Mouse (Mus musculus): Measurements from ENCODE around the gene Defb10.
"Not testable (repeated sequence)": the region's sequence is repeated elsewhere in the genome, so short reads cannot be mapped to it uniquely, and the experiment has no call there.

DNA sequence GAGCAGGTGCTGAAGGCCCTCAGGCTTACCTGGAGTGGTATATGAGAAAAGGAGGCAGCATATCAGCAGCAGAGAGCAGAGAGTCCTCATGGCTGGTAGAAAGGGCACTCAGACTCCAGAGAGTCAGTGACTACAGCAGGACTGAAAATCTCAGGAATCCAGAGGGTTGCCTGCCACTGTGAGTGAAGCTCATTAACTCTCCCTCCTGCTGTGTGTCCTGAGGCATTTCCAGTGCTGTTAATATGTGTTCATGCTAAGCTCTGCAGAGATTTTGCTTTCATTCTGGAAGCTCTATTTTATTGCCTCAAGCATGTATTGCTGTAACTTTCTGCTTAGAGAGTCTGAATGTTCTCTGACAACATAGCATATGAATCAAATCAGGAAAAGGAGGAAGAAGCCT, 47.6 kb downstream of the Defb10 start, which contains the start of gene Defb11:
- TF ChIP-seq ZC3H11A (IDR thresholded peaks at IDR 0.05; ENCODE audit: low read depth, low read length); CTCF (IDR thresholded peaks at IDR 0.05 in 2 of 3, conservative IDR thresholded peaks at IDR 0.05 in 1 of 3; ENCODE audit: control insufficient read depth in 1 of 3, insufficient read depth in 1 of 3, low read depth in 2 of 3, low read length in 3 of 3, poor library complexity in 1 of 3, severe bottlenecking in 1 of 3); E2F4 (IDR thresholded peaks at IDR 0.05; ENCODE audit: borderline replicate concordance, low read depth, low read length); POLR2A (IDR thresholded peaks at IDR 0.05; ENCODE audit: control insufficient read depth in 1 of 2, insufficient read depth in 1 of 2, low read depth in 1 of 2, low read length in 2 of 2, poor library complexity in 1 of 2); RCOR1 (IDR thresholded peaks at IDR 0.05; ENCODE audit: low read depth, low read length): not testable (repeated sequence)

Measured in MEL (cell line).